8 mouse cellular contexts compared by ENCODE assay signal in genomic region chr11:54438991-54439690, GRCm38 (mm10). TPM values are rescaled to one million over a fixed set of nuclear protein-coding genes. Genes with fewer than 3 reads are reported as not detected.
DNase-seq lines count a peak whose midpoint lies in the region; ATAC-seq lines count a peak whose summit lies in the region.

No protein-coding gene starts in this region.

- H3K36me3 ChIP-seq in erythroblast, embryonic 14.5 days (ENCODE audit: control insufficient read depth), result peaks cover 5% of the 10 kb centered on the region
- H3K36me3 ChIP-seq in forebrain, embryonic 11.5 days (ENCODE audit: control insufficient read depth, insufficient read depth, low read length), result no peaks in the 10 kb centered on the region
- no peaks in the 10 kb centered on the region for H3K36me3 ChIP-seq in liver, embryonic 13.5 days

- ATAC-seq in erythroblast, adult 5-6 weeks (replicated peaks; ENCODE audit: low FRiP score, poor library complexity, severe bottlenecking), result no peak
- ATAC-seq in forebrain, embryonic 11.5 days (replicated peaks; ENCODE audit: low FRiP score), result no peak
- no peak for ATAC-seq in liver, embryonic 13.5 days (ENCODE audit: low read depth)

- 61% methylated on average over 11 of the region's 11 CpGs for WGBS in forebrain, embryonic 11.5 days
- WGBS in liver, embryonic 13.5 days (ENCODE audit: insufficient replicate concordance), result 7% methylated on average over 11 of the region's 11 CpGs

- peak; percentile 64 for DNase-seq in A20 (ENCODE audit: low read depth, low spot score)
- no peak for DNase-seq in forebrain, embryonic 11.5 days (ENCODE audit: low spot score)
- no peak for DNase-seq in liver, embryonic 13.5 days
- DNase-seq in adrenal gland, postnatal 36 days, result no peak
- no peak for DNase-seq in layer of hippocampus, adult 9-11 months
- DNase-seq in right cerebral cortex, postnatal 4 days, result no peak

- no peak overlapping the region for H3K27ac ChIP-seq in forebrain, embryonic 11.5 days (ENCODE audit: low read depth, low read length)
- H3K27ac ChIP-seq in liver, embryonic 13.5 days, result peak overlapping the region; percentile 89; the same call in 1 of the 2 replicates

- H3K4me3 ChIP-seq in erythroblast, embryonic 14.5 days (replicated peaks), result peak overlapping the region; percentile 88
- H3K4me3 ChIP-seq in forebrain, embryonic 11.5 days (ENCODE audit: low read depth, low read length), result peak overlapping the region; percentile 90
- peak overlapping the region; percentile 97 for H3K4me3 ChIP-seq in liver, embryonic 13.5 days (replicated peaks)

- peak overlapping the region; percentile 60 for H3K4me2 ChIP-seq in forebrain, embryonic 11.5 days (ENCODE audit: low read depth, low read length, severe bottlenecking)
- peak overlapping the region; percentile 83 for H3K4me2 ChIP-seq in liver, embryonic 13.5 days

- H3K27me3 ChIP-seq in erythroblast, embryonic 14.5 days (ENCODE audit: control insufficient read depth), result no peaks in the 10 kb centered on the region
- H3K27me3 ChIP-seq in forebrain, embryonic 11.5 days (ENCODE audit: control insufficient read depth, insufficient read depth, low read length), result no peaks in the 10 kb centered on the region
- H3K27me3 ChIP-seq in liver, embryonic 13.5 days, result no peaks in the 10 kb centered on the region

- peak overlapping the region; percentile 78 for H3K9ac ChIP-seq in forebrain, embryonic 11.5 days (ENCODE audit: low read length)
- H3K9ac ChIP-seq in liver, embryonic 13.5 days, result peak overlapping the region; percentile 98

- H3K9me3 ChIP-seq in erythroblast, embryonic 14.5 days (ENCODE audit: control insufficient read depth, low read length), result no peaks in the 10 kb centered on the region
- H3K9me3 ChIP-seq in forebrain, embryonic 11.5 days (ENCODE audit: control insufficient read depth, low read length), result no peaks in the 10 kb centered on the region
- H3K9me3 ChIP-seq in liver, embryonic 13.5 days (replicated peaks), result no peaks in the 10 kb centered on the region

- H3K4me1 ChIP-seq in erythroblast, embryonic 14.5 days (ENCODE audit: control insufficient read depth), result peaks cover 30% of the 10 kb centered on the region
- no peaks in the 10 kb centered on the region; the same call in 1 of the 2 replicates for H3K4me1 ChIP-seq in forebrain, embryonic 11.5 days (replicated peaks; ENCODE audit: control insufficient read depth, insufficient read depth, low read length)
- peaks cover 42% of the 10 kb centered on the region for H3K4me1 ChIP-seq in liver, embryonic 13.5 days (replicated peaks)

RNA-seq across cellular contexts. Expression of gene Fnip1, which starts 1.1 kb away (rescaled TPM):
- polyA plus RNA-seq in erythroblast, embryonic 14.5 days (2012), result 0.01 and 0.03 TPM in 2 replicates
- 8.4 and 12.1 TPM in 2 replicates for total RNA-seq in erythroblast, adult 5-6 weeks (2015; ENCODE audit: low replicate concordance)
- total RNA-seq in erythroblast, adult 5-6 weeks (2017; ENCODE audit: low replicate concordance), result 9.2 and 13.0 TPM in 2 replicates
- 12.0 and 13.4 TPM in 2 replicates for polyA plus RNA-seq in forebrain, embryonic 11.5 days (2014; fragmentation: Nextera tagmentation; extraction: Ambion mirVana)
- polyA plus RNA-seq in liver, embryonic 13.5 days (2015; fragmentation: Nextera tagmentation; extraction: Ambion mirVana), result 3.2 and 4.6 TPM in 2 replicates
- total RNA-seq in adrenal gland, postnatal 36 days (2021), result 10 to 100 TPM; 25.5 to 31.3 TPM
